Mouse (Mus musculus) forebrain, embryonic 16.5 days (tissue): ENCODE data around the gene C1qtnf6. TPM values are rescaled to one million over a fixed set of nuclear protein-coding genes. Genes with fewer than 3 reads are reported as not detected.

Experiments used
- ATAC-seq: fragments of 200-750 bp; cut with Nextera tagmentation; 2 replicates; pipeline ENCODE4 v1.8.0; 2017; ENCODE audit warnings: mild to moderate bottlenecking, moderate library complexity
- H3K27ac ChIP-seq: fragments of 300-500 bp; sonication (generic); 2 replicates; pipeline ENCODE4 v1.5.1; 2014; ENCODE audit warnings: low read length, control low read depth
- H3K27me3 ChIP-seq: fragments of 300-500 bp; sonication (generic); replicated peaks from 2 replicates; pipeline ENCODE4 v1.6.1; 2014; ENCODE audit warnings: low read length; ENCODE audit not compliant: control insufficient read depth, insufficient read depth
- H3K36me3 ChIP-seq: fragments of 300-500 bp; sonication (generic); 2 replicates; pipeline ENCODE4 v1.6.1; 2014; ENCODE audit not compliant: control insufficient read depth, insufficient read depth
- H3K4me1 ChIP-seq: fragments of 300-500 bp; sonication (generic); replicated peaks from 2 replicates; pipeline ENCODE4 v1.6.1; 2014; ENCODE audit warnings: low read length; ENCODE audit not compliant: control insufficient read depth, insufficient read depth
- H3K4me2 ChIP-seq: fragments of 300-500 bp; sonication (generic); 2 replicates; pipeline ENCODE4 v1.6.1; 2014; ENCODE audit warnings: mild to moderate bottlenecking, low read length, control low read depth
- H3K4me3 ChIP-seq: fragments of 300-500 bp; sonication (generic); replicated peaks from 2 replicates; pipeline ENCODE4 v1.5.1; 2014; ENCODE audit warnings: mild to moderate bottlenecking, low read length, control low read depth
- H3K9ac ChIP-seq: fragments of 300-500 bp; sonication (generic); replicated peaks from 2 replicates; pipeline ENCODE4 v1.6.1; 2014; ENCODE audit warnings: low read depth, low read length, control low read depth
- H3K9me3 ChIP-seq: fragments of 300-500 bp; sonication (generic); 2 replicates; pipeline ENCODE4 v1.6.1; 2016; ENCODE audit warnings: low read length; ENCODE audit not compliant: control insufficient read depth
- WGBS: fragments of 180-500 bp; shearing (Covaris S2); extraction: QIAGEN DNeasy Blood & Tissue Kit; methylation state at CpG from one replicate; pipeline ENCODE4 v1.1.7; 2014; 5-methylcytosine and 5-hydroxymethylcytosine counted together
- polyA plus RNA-seq: library from polyadenylated mRNA; unstranded; fragments of >200 nt; fragmentation: Nextera tagmentation; extraction: Ambion mirVana; gene quantifications from 2 replicates; pipeline ENCODE4 v1.2.1, GENCODE M21; 2015

C1qtnf6 gene
- polyA plus RNA-seq, 1 experiment from 2014 or later, result 5.6 TPM

- no peaks in the 10 kb centered on the region for H3K4me1 ChIP-seq
- no peaks in the 10 kb centered on the region for H3K27me3 ChIP-seq
- no peak for ATAC-seq
- no peaks in the 10 kb centered on the region for H3K36me3 ChIP-seq
- WGBS, result 53% methylated on average over 9 of the region's 9 CpGs
- H3K4me3 ChIP-seq, result no peak overlapping the region
- H3K4me2 ChIP-seq, result no peak overlapping the region
- no peaks in the 10 kb centered on the region for H3K9me3 ChIP-seq
- H3K9ac ChIP-seq, result no peak overlapping the region
- H3K27ac ChIP-seq, result no peak overlapping the region
These were observed 49.7 kb downstream of the C1qtnf6 start for GRCm38 (mm10) chr15:78481448-78482000.

- H3K4me3 ChIP-seq, result no peak overlapping the region
- no peak for ATAC-seq
These were observed 50.2 kb downstream of the C1qtnf6 start for GRCm38 (mm10) chr15:78480991-78481390.

GRCm38 (mm10) chr15:78480111-78480510 lies 51.1 kb downstream of the C1qtnf6 start:
- H3K4me1 ChIP-seq, result no peaks in the 10 kb centered on the region
- H3K9ac ChIP-seq, result no peak overlapping the region
- H3K27me3 ChIP-seq, result no peaks in the 10 kb centered on the region
- H3K27ac ChIP-seq, result no peak overlapping the region
- no peak for ATAC-seq
- no peak overlapping the region for H3K4me3 ChIP-seq
- WGBS, result 75% methylated on average over 7 of the region's 7 CpGs
- H3K36me3 ChIP-seq, result no peaks in the 10 kb centered on the region
- no peak overlapping the region for H3K4me2 ChIP-seq
- no peaks in the 10 kb centered on the region for H3K9me3 ChIP-seq

More at GRCm38 (mm10) chr15:78480991-78481390, 50.2 kb downstream of the C1qtnf6 start:
- no peak overlapping the region for H3K9ac ChIP-seq
- no peak overlapping the region for H3K4me2 ChIP-seq
- H3K27ac ChIP-seq, result no peak overlapping the region
- no peaks in the 10 kb centered on the region for H3K4me1 ChIP-seq
- 91% methylated on average over 2 of the region's 2 CpGs for WGBS
- H3K27me3 ChIP-seq, result no peaks in the 10 kb centered on the region
- no peaks in the 10 kb centered on the region for H3K36me3 ChIP-seq
- H3K9me3 ChIP-seq, result no peaks in the 10 kb centered on the region

GRCm38 (mm10) chr15:78479470-78479869 lies 51.7 kb downstream of the C1qtnf6 start:
- no peaks in the 10 kb centered on the region for H3K4me1 ChIP-seq
- H3K4me3 ChIP-seq, result no peak overlapping the region
- 71% methylated on average over 5 of the region's 5 CpGs for WGBS
- H3K36me3 ChIP-seq, result no peaks in the 10 kb centered on the region
- ATAC-seq, result no peak
- no peak overlapping the region for H3K9ac ChIP-seq
- no peak overlapping the region for H3K4me2 ChIP-seq
- H3K9me3 ChIP-seq, result no peaks in the 10 kb centered on the region
- H3K27me3 ChIP-seq, result no peaks in the 10 kb centered on the region
- no peak overlapping the region for H3K27ac ChIP-seq

GRCm38 (mm10) chr15:78478073-78478472 lies 53.1 kb downstream of the C1qtnf6 start:
- Histone ChIP-seq H3K27ac (no peak overlapping the region), H3K4me2 (no peak overlapping the region), H3K4me1 (no peaks in the 10 kb centered on the region), H3K36me3 (no peaks in the 10 kb centered on the region), H3K9ac (no peak overlapping the region), H3K9me3 (no peaks in the 10 kb centered on the region), H3K4me3 (no peak overlapping the region), H3K27me3 (no peaks in the 10 kb centered on the region)
- ATAC-seq, result no peak
- 94% methylated on average over 4 of the region's 4 CpGs for WGBS

GRCm38 (mm10) chr15:78476878-78477277 lies 54.3 kb downstream of the C1qtnf6 start:
- Histone ChIP-seq H3K4me3 (no peak overlapping the region), H3K9ac (no peak overlapping the region), H3K36me3 (no peaks in the 10 kb centered on the region), H3K27me3 (no peaks in the 10 kb centered on the region), H3K9me3 (no peaks in the 10 kb centered on the region), H3K4me2 (no peak overlapping the region), H3K4me1 (no peaks in the 10 kb centered on the region), H3K27ac (no peak overlapping the region)
- ATAC-seq, result no peak
- WGBS, result 88% methylated on average over 1 of the region's 1 CpGs

- Histone ChIP-seq H3K27me3 (no peaks in the 10 kb centered on the region), H3K4me1 (no peaks in the 10 kb centered on the region), H3K4me2 (no peak overlapping the region), H3K9me3 (no peaks in the 10 kb centered on the region), H3K4me3 (no peak overlapping the region), H3K9ac (no peak overlapping the region), H3K27ac (no peak overlapping the region), H3K36me3 (no peaks in the 10 kb centered on the region)
- ATAC-seq, result no peak
- whole genome bisulfite sequencing, result 72% methylated on average over 3 of the region's 3 CpGs
These were observed 55.6 kb downstream of the C1qtnf6 start for GRCm38 (mm10) chr15:78475604-78476031.

GRCm38 (mm10) chr15:78473442-78473841 lies 57.8 kb downstream of the C1qtnf6 start:
- no peaks in the 10 kb centered on the region for H3K27me3 ChIP-seq
- H3K4me2 ChIP-seq, result no peak overlapping the region
- H3K4me3 ChIP-seq, result no peak overlapping the region
- no peak for ATAC-seq
- WGBS, result 80% methylated on average over 6 of the region's 6 CpGs
- no peak overlapping the region for H3K27ac ChIP-seq
- no peak overlapping the region for H3K9ac ChIP-seq
- H3K4me1 ChIP-seq, result no peaks in the 10 kb centered on the region
- no peaks in the 10 kb centered on the region for H3K36me3 ChIP-seq
- H3K9me3 ChIP-seq, result no peaks in the 10 kb centered on the region
